Mouse (Mus musculus): ENCODE measurements around the gene Sgsm1.

The Sgsm1 gene

GRCm38 (mm10) chr5:113313998-113314397 is 3.4 kb upstream of the Sgsm1 start:
- DNase-seq (ENCODE audit: low read depth, low spot score) = peak; percentile 60

DNA sequence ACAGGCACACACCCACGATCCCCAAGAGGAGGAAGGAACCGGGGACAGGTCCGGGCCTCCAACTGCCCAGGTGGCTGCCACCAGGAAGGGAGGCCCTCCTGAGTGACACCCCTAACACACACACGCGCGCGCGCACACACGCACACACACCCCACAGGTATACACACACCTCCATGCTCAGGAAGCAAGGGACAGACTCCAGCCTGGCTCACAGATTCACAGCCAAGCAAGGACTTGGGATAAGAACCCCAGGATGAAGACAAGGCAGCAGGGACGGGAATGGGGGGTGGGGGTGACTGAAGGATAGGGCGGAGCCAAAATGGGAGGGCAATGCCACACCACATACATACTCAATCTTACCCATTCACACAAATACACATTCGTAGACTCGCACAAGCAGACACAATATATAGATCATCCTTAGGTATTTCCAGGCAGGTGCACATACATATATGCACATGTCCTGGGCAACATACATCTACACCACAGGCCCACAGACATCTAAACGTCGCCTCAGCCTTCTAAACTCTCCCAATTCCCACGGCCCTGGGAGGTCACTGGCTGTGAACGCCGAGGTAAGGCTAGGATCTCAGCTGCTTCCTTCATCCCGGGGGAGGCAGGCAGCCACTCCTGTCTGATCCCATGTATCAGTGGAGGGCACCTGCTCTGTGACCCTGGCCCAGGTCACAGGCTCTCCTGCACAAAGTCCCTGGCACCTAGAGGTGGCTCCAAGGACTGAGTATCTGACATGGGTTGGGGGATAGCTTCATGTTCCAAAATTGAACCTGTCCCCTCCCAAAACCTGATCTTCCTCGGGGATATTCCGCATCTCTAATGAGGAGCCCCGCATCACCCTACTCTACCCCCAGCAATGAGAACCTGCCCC is 852 bp downstream of the Sgsm1 start:
- DNase-seq (ENCODE audit: low read depth, low spot score) = no peak

GRCm38 (mm10) chr5:113306750-113307477 is 3.7 kb downstream of the Sgsm1 start:
- DNase-seq (ENCODE audit: low read depth, low spot score) = peak; percentile 87

DNA sequence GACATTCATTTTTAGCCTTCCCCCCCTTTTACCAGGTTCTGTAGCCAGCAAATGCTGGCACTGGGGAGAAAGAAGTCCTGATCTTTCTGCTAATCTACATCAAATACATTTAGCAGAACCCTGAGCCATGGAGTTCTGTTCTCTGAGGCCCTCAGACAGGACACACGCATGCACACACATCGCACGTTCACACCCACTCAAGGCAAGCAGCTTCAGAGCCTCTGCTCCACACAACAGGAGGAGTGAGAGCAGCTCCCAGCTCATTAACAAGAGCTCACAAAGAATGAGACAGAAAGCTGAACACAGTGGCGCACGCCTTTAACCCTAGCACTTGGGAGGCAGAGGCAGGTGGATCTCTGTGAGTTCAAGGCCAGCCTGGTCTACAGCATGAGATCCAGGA is 6.1 kb downstream of the Sgsm1 start:
- no peak for DNase-seq (ENCODE audit: low read depth, low spot score)

GRCm38 (mm10) chr5:113301841-113302240 is 8.7 kb downstream of the Sgsm1 start:
- no peak for DNase-seq (ENCODE audit: low read depth, low spot score)

DNA sequence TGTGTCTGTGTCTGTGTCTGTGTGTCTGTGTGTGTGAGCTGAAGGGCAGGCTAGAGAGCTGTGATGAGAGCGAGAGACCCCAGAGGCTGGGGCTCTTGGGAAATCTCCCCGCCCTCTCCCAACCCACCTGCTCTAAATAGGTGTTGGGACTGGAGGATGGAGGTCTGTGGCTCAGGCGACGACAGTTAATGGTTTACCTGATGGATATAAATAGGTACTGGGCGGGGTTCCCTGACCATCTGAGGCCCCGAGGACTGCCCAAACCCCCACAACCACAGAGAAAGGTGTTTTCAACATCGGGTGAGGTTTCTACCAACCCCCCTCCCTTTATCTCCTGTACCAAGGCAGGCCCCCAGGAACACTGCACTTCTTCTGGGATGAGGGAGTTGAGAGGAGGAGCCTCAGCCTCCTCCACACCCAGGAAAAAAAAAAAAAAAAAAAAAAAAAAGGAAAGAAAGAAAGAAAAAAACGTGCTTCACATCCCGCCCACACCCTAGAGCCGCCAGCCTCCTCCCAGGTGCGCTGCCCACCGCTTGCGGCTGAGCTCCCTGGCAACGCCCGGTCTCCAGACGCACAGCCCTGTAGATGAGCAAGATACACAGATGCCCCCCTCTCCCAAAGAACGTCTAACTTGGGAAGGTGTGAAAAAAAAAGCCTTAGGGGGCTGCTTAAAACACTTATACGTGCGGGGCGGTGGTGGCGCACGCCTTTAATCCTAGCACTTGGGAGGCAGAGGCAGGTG is 10.3 kb downstream of the Sgsm1 start:
- DNase-seq (ENCODE audit: low read depth, low spot score) = no peak

- DNase-seq (ENCODE audit: low read depth, low spot score) = no peak
Measured at GRCm38 (mm10) chr5:113299433-113299832, 11.2 kb downstream of the Sgsm1 start.

GRCm38 (mm10) chr5:113298826-113299225 is 11.8 kb downstream of the Sgsm1 start:
- DNase-seq (ENCODE audit: low read depth, low spot score) = no peak

DNA sequence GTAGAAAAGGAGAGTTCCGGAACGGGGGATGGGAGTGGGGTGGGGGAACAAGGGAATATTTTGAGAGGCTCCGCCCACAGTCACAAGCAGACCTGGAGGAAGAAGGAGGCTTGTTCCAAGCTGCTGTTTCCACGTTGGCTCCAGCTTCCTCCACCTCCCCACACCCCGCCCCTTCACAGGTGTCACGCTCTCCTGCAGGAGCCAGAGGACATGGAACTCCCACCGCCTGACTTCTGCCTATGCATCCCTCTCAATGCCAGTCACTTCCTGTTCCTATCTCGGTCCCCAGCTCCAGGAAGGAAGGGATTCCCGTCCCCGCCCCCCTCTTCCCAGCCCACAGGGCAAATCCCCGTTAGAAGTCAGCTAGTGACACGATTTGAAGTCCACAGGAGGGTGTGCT is 12.5 kb downstream of the Sgsm1 start:
- no peak for DNase-seq (ENCODE audit: low read depth, low spot score)

- DNase-seq (ENCODE audit: low read depth, low spot score) = no peak
Measured at GRCm38 (mm10) chr5:113295791-113296190, 14.8 kb downstream of the Sgsm1 start.

DNA sequence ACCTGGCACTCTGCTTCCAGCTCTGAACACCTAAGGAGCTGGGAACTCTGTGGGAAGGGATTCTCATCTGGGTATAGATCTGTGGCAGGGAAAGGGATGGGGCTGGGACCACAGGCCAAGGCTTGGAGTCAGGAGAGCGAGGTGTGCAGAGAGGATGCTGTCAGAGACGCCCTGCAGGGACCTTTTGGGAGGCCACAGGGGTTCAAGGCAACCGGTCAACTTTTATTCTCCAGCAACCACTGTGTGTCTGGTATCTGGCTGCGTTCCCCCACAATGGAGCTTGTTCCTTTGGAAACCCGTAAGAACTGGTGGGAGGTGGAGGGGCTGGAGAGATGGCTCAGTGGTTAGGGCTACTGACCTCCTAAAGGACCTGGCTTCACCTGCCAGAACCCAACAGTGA is 16.0 kb downstream of the Sgsm1 start:
- no peak for DNase-seq (ENCODE audit: low read depth, low spot score)

DNA sequence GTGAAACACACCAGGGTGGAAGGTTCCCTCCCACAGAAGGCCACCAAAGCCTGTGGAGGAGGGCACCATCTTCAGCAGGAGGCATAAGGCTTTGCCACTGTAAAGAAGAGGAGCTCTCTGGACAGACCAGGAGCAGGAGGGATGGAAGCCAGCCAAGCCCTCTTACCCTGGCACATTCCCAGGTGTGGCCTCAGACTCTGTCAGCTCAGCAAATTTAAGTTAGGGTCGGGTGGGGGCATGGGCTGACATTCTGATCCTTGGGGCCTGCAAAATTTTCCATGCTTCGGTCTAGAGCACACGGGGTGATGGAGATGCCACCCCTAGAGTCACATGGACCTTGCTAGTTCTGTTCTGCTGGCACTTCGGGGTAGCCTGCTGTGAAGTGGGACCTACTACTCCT is 17.1 kb downstream of the Sgsm1 start:
- no peak for DNase-seq (ENCODE audit: low read depth, low spot score)

DNA sequence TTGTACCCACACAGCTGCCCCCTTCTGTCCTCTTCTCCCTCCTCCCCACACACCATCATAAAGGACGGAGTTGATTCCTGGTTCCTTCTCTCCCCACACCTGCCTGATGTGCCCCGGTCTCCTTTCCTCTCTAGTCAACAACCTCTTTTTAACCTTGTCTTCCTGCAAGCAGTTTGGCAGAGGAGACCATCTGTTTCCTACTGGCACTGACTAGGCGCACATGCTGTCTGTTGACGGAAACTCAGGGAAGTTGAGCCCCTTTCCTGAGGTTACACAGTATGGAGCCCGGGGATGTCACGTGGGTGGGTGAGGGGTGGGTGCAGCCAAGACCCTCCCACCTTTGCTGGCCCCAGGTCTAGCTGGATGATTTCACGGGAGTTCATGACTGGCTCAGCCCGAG is 17.8 kb downstream of the Sgsm1 start:
- no peak for DNase-seq (ENCODE audit: low read depth, low spot score)

GRCm38 (mm10) chr5:113292179-113292578 is 18.4 kb downstream of the Sgsm1 start:
- DNase-seq (ENCODE audit: low read depth, low spot score) = no peak

- no peak for DNase-seq (ENCODE audit: low read depth, low spot score)
Measured at GRCm38 (mm10) chr5:113291125-113291524, 19.5 kb downstream of the Sgsm1 start.

DNA sequence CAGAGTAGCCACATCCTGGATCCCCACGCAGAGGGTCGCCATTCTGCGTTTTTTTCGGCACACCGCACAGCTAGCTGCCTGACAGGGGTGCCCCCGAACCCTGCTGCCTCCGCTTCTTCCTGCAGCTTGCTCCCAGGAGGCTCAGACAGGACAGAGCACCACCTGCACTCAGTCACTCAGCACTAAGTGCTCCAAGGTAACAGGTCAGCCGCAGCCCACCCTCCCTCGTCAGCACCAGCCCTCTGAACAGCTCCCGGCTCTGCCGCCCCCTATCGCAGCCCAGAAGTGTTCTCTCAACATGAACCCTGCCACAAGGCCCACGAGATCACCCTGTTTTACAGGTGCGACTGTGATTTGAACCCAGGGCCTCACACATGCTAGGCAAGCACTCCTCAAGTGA is 20.4 kb downstream of the Sgsm1 start:
- no peak for DNase-seq (ENCODE audit: low read depth, low spot score)

- no peak for DNase-seq (ENCODE audit: low read depth, low spot score)
Measured at GRCm38 (mm10) chr5:113288490-113288889, 22.1 kb downstream of the Sgsm1 start.

- no peak for DNase-seq (ENCODE audit: low read depth, low spot score)
Measured at GRCm38 (mm10) chr5:113287762-113288161, 22.8 kb downstream of the Sgsm1 start.

DNA sequence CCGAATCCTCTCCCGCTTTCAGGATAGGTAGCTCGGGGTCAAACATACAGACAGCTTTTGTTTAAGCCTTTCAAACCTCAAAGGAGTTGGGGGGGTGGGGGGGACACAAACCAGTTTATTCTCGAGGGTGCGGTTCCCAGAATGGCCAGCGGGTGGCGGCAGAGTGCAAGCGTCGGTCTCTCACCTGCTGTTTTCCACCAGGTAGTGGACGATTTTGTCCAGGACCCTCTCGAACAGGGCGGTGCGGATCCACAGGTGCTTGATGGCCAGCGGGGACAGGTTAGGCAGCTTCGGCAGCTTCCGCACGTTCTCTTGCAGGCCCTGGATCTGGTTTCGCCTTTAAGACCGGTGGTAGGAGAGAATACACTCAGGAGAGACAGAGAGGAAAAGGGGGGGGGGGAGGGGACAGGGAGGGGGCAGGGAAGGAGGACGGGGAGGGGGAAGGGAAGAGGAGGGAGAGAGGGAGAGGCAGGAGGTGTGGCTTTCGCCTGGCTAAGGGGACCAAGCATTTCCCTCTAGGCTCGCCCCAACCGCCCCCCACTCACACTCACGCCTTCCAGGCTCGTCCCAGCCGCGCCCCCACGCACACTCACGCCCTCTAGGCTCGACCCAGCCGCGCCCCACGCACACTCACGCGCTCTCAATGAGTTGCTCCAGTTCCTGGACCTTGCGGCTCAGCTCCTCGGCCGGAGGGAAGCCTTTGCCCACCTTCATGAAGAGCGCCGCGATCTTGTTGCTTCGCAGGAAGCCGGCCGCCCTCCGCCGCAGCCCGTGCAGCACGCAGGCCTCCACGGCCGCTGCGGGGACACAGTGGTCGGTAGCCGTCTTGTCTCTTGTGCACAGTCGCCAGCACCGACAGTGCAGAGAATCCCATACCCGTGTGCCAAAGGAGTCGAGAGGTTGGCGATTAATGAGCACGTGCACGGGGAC is 23.7 kb downstream of the Sgsm1 start:
- no peak for DNase-seq (ENCODE audit: low read depth, low spot score)

- no peak for DNase-seq (ENCODE audit: low read depth, low spot score)
Measured at GRCm38 (mm10) chr5:113286048-113286447, 24.5 kb downstream of the Sgsm1 start.

DNA sequence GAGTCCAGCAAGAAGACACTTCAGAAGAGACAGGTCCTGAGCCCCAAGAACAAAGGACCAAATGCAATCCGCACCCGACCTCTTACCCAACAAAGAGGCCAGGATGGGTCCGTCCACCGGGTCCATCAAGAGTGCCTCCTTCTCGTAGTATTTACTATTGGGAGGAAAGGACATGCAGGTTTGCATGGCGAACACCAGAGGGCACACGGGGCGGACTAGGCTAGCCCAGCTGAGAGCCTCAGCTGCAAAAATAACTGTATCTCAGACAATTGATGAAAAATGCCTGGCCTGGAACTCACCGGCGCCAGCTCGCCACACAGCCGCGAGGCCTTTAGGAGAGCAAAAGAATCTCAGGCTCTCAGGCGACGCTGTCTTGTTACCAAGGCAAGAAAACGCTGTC is 25.0 kb downstream of the Sgsm1 start:
- no peak for DNase-seq (ENCODE audit: low read depth, low spot score)
